Mouse (Mus musculus): ENCODE results near the gene Tm9sf4. TPM values are rescaled to one million over a fixed set of nuclear protein-coding genes. Genes with fewer than 3 reads are reported as not detected.

Tm9sf4 gene
- total RNA-seq (2023): 75.0 TPM

DNA sequence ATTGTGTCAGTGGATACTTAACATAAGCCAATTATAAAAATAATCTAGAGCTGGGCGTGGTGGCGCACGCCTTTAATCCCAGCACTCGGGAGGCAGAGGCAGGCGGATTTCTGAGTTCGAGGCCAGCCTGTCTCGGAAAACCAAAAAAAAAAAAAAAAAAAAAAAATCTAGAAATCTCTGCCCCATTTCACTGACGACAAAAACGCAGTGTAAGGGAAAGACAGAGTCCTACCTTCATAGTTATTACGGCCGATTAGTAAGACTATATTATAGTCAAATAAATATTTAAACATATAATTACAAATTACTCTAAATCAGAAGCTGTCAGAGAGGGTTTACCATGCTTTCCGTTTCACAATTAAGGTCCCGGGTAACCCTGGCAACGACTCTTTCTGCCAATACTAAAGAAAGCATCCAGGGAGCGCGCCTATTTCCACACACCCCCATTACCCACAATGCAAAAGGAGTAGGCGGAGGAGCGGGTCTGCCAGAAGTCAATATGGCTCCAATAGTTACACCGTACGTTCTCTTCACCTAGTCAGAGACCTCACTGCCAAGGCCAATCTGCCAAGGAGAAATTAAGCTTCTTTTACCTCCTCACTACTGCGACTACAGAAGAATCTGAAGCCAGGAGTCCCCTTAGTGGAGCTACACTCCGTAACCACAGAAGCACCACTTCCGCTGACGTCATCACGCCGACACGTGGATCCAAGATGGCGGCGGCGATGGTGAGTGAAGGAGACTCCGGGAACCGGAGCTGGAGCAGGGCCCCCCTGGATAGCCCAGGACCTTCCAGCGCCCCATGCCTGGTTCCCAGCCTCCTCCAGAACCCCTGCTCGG lies at the start of gene Tm9sf4:
Gene Tm9sf4 (plus strand): TSS at position 460 of the 840 bp plus-strand sequence.

DNA sequence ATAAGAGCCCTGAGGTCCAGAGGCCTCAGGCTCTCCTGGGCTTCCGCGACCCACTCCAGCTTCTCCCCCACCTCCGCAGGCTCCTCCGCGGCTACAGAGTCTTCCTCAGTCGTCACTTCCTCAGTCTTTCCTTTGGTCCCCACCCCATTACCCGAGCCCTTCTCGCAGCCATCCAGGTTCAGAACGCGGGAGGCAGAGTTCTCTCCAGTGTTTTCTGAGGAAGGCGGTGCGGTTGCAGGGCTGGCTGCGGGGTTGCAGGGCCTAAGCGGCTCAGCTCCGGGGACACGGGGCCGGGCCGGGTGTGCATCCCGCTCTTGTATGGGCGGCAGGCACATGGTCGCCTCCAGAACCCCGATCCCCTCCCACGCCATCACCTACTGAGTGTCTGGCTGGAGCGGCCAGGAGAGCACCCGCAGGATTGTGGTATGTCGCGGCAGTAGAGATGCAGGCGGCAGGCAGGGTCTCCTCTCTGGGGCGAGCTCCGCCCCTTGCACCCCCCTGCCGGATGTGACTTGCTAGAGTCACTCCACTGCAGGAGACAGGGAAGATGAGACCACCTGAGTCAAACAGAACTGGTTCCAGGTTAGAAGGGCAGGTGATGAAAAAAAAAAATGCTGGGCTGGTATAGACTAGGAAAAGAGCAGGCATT lies 64.0 kb downstream of the Tm9sf4 start, which contains the start of gene Tspyl3:
Gene Tspyl3 (minus strand): TSS at position 496 of the 649 bp plus-strand sequence.

DNA sequence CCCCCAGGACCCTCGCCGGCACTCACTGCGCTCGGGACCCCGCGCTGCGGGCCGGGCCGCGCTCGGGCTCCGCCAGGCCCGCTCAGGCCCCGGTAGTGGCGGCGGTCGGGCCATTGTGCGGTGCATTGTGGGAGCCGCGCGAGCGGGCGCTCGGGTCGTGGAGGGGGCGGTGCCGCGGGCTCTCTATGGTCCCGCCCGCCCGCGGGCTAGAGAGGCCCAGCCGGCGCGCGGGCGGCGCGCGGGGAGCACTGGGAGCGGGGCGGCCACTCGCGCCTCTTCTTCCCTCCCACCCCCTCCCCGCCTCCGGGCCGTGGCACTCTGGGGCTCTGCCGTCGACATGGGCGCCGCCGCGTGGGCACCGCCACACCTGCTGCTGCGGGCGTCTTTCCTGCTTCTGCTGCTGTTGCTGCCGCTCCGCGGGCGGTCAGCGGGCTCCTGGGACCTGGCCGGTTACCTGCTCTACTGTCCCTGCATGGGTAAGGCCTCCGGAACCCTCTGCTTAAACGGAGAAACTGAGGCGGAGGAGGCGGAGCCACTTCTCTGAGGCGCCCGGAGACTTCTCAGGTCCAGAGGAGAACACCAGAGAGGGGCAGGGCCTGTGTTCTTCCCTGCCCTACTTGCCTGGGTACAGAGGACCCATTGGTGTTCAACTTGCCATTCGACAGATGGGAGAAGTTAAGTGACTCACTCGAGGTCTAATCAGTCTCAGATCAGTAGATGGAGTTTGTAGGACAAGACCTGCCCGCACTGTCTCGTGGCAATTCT lies 80.3 kb downstream of the Tm9sf4 start, which contains the start of the genes Plagl2 and Pofut1:
Gene Plagl2 (minus strand): TSS at position 177 of the 765 bp plus-strand sequence.
Gene Pofut1 (plus strand): TSS at position 284 of the 765 bp plus-strand sequence.

Other genes with a start within 250 kb of the Tm9sf4 start
- gene Mylk2, start 250.0 kb upstream of the Tm9sf4 start, total RNA-seq (2023): not detected
- not detected for gene Foxs1, start 228.1 kb upstream of the Tm9sf4 start, total RNA-seq (2023)
- gene Dusp15, start 209.6 kb upstream of the Tm9sf4 start, total RNA-seq (2023): not detected
- gene Ttll9, start 198.8 kb upstream of the Tm9sf4 start, total RNA-seq (2023): not detected
- 77.5 TPM for gene Pdrg1, start 145.9 kb upstream of the Tm9sf4 start, total RNA-seq (2023)
- not detected for gene Xkr7, start 129.5 kb upstream of the Tm9sf4 start, total RNA-seq (2023)
- gene Ccm2l, start 95.3 kb upstream of the Tm9sf4 start, total RNA-seq (2023): 3.0 TPM
- gene Hck, start 52.8 kb upstream of the Tm9sf4 start, total RNA-seq (2023): 7.9 TPM
- 16.6 TPM for gene Tspyl3, start 64.1 kb downstream of the Tm9sf4 start, total RNA-seq (2023)
- gene Plagl2, start 80.1 kb downstream of the Tm9sf4 start, total RNA-seq (2023): 21.1 TPM
- 33.2 TPM for gene Pofut1, start 80.2 kb downstream of the Tm9sf4 start, total RNA-seq (2023)
- gene Kif3b, start 130.1 kb downstream of the Tm9sf4 start, total RNA-seq (2023): 26.3 TPM
- 80.6 TPM for gene Asxl1, start 184.5 kb downstream of the Tm9sf4 start, total RNA-seq (2023)